Comparison of ENCODE assay signal across 8 mouse cellular contexts in the genomic region with DNA sequence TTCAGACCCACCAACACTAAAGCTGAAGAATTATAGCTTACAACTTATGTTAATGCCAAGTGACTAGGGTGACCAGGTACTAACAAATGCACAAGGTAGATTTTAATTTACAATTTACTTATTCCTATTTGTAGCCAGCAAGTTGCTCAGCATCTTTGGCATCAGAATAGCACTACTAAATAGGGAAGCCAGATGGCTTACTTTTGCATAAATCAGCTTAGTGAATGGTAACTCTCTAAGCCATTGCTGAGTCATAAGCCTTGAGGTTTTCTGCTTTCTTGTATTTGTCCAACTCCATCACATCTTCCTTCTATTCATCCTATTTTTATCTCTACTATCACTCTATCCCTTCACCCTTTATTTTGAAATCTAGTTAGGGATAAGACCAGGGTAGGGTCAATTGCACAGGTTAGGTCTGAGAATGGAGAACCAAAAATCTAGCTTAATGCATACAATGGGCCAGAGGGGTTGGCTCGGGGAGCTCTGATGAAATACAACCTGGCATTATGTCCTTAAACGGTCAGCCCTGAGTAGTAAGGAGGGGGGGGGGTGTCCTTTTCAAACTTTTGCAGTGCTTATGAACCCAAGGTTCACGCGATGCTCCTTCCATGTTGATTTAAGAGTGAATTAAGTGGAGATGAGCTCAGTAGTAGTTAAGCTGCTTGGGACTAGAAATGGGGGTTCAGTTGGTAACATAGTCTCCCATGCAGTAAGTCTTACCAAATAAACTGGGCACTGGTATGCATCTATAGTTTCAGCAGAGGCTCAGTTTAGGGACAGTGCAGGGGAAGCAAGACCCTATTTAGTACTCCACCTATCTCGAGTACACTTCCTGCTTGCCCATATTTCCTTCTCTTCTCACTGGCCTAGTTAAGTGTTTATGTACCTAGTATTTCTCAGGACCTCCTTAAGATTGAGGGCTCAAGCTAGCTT. TPM values are rescaled to one million over a fixed set of nuclear protein-coding genes. Genes with fewer than 3 reads are reported as not detected.
DNase-seq lines count a peak whose midpoint lies in the region; ATAC-seq and TF ChIP-seq lines count a peak whose summit lies in the region.

No protein-coding gene starts in this region.

- peaks cover 13% of the 10 kb centered on the region for H3K79me2 ChIP-seq in CH12.LX (replicated peaks; ENCODE audit: control insufficient read depth, extremely low read depth, insufficient read depth, poor library complexity, severe bottlenecking)

- dilution Hi-C loops in CH12.LX (cut with MboI; ENCODE audit: extremely low pct_ligation_motif_present, extremely low pct_unique_long_range_greater_than_20kb, low sequenced_read_pairs), result no loop called here

- peaks cover 85% of the 10 kb centered on the region for H3K36me3 ChIP-seq in heart, embryonic 15.5 days
- H3K36me3 ChIP-seq in heart, embryonic 10.5 days, result peaks cover 90% of the 10 kb centered on the region
- peaks cover 68 to 82% of the 10 kb centered on the region in 2 experiments for H3K36me3 ChIP-seq in CH12.LX (replicated peaks in 1 of 2; ENCODE audit: control insufficient read depth in 1 of 2, insufficient read depth in 1 of 2, low read length in 1 of 2)
- H3K36me3 ChIP-seq in liver, embryonic 15.5 days (replicated peaks), result peaks cover 96% of the 10 kb centered on the region

- H3K9me3 ChIP-seq in heart, embryonic 15.5 days (replicated peaks), result no peaks in the 10 kb centered on the region
- no peaks in the 10 kb centered on the region for H3K9me3 ChIP-seq in heart, embryonic 10.5 days
- no peaks in the 10 kb centered on the region for H3K9me3 ChIP-seq in CH12.LX (replicated peaks; ENCODE audit: low read length)
- no peaks in the 10 kb centered on the region for H3K9me3 ChIP-seq in liver, embryonic 15.5 days (replicated peaks)

- no peak for DNase-seq in heart, embryonic 10.5 days (ENCODE audit: low spot score)
- DNase-seq in CH12.LX (ENCODE audit: extremely low read depth), result peak; percentile 48
- DNase-seq in brain, embryonic 14.5 days (ENCODE audit: low read depth), result peak; percentile 40
- DNase-seq in adrenal gland, postnatal 25 days, result no peak
- DNase-seq in thymus, postnatal 0 days (ENCODE audit: low spot score), result no peak
- no peak for DNase-seq in left cerebral cortex, adult 11 months (ENCODE audit: low spot score)

- H3K4me1 ChIP-seq in heart, embryonic 15.5 days (replicated peaks), result peaks cover 5% of the 10 kb centered on the region; the same call in 1 of the 2 replicates
- no peaks in the 10 kb centered on the region for H3K4me1 ChIP-seq in heart, embryonic 10.5 days
- peaks cover 0 to 45% of the 10 kb centered on the region in 2 experiments; a peak in 3 of 4 replicates for H3K4me1 ChIP-seq in CH12.LX (ENCODE audit: control insufficient read depth in 1 of 2, insufficient read depth in 2 of 2)
- H3K4me1 ChIP-seq in liver, embryonic 15.5 days (replicated peaks), result no peaks in the 10 kb centered on the region; the same call in 1 of the 2 replicates

- H3K9ac ChIP-seq in heart, embryonic 15.5 days, result no peak overlapping the region
- H3K9ac ChIP-seq in CH12.LX (ENCODE audit: insufficient read depth, low read depth), result no peak overlapping the region
- H3K9ac ChIP-seq in liver, embryonic 15.5 days, result no peak overlapping the region

- 32% methylated on average over 5 of the region's 5 CpGs for WGBS in heart, embryonic 15.5 days
- WGBS in heart, embryonic 10.5 days, result 38% methylated on average over 5 of the region's 5 CpGs
- WGBS in liver, embryonic 15.5 days (ENCODE audit: insufficient replicate concordance), result 21% methylated on average over 5 of the region's 5 CpGs

- no peak overlapping the region for H3K4me2 ChIP-seq in heart, embryonic 15.5 days
- no peak overlapping the region for H3K4me2 ChIP-seq in CH12.LX (ENCODE audit: insufficient read depth, low read depth, poor library complexity, severe bottlenecking)
- no peak overlapping the region for H3K4me2 ChIP-seq in liver, embryonic 15.5 days

- no peaks in the 10 kb centered on the region for H3K27me3 ChIP-seq in heart, embryonic 15.5 days
- H3K27me3 ChIP-seq in heart, embryonic 10.5 days (ENCODE audit: insufficient read depth, poor library complexity, severe bottlenecking), result no peaks in the 10 kb centered on the region
- no peaks in the 10 kb centered on the region for H3K27me3 ChIP-seq in CH12.LX (replicated peaks)
- H3K27me3 ChIP-seq in liver, embryonic 15.5 days, result no peaks in the 10 kb centered on the region

- TF ChIP-seq RAD21 in CH12.LX (IDR thresholded peaks at IDR 0.05; ENCODE audit: low read depth, low read length), result no peak

- in situ Hi-C loops in CH12.LX (cut with MboI; ENCODE audit: low pct_ligation_motif_present, low pct_unique_long_range_greater_than_20kb, low sequenced_read_pairs), result no loop called here

- TF ChIP-seq POLR2A in CH12.LX (IDR thresholded peaks at IDR 0.05; ENCODE audit: low read depth, low read length), result peak; percentile 66
- TF ChIP-seq POLR2A in brain, embryonic 14.5 days (IDR thresholded peaks at IDR 0.05; ENCODE audit: borderline replicate concordance, extremely low read depth, insufficient read depth, insufficient read length, poor library complexity, severe bottlenecking), result no peak

- no peak for TF ChIP-seq EP300 in CH12.LX (IDR thresholded peaks at IDR 0.05; ENCODE audit: low read length)

- no peak overlapping the region for H3K27ac ChIP-seq in heart, embryonic 15.5 days
- H3K27ac ChIP-seq in heart, embryonic 10.5 days, result no peak overlapping the region
- H3K27ac ChIP-seq in CH12.LX (ENCODE audit: insufficient read depth, low read depth), result peak overlapping the region; percentile 60
- H3K27ac ChIP-seq in liver, embryonic 15.5 days (replicated peaks), result 0 out of 2 replicates have a peak overlapping the region, but pooled peaks have one; percentile 2

- no peak for TF ChIP-seq CTCF in CH12.LX (conservative IDR thresholded peaks at IDR 0.05 in 1 of 2, IDR thresholded peaks at IDR 0.05 in 1 of 2; ENCODE audit: low read depth in 2 of 2, low read length in 2 of 2)
- no peak for TF ChIP-seq CTCF in brain, embryonic 14.5 days (IDR thresholded peaks at IDR 0.05; ENCODE audit: borderline replicate concordance, extremely low read depth, insufficient read depth, insufficient read length)

- H3K4me3 ChIP-seq in heart, embryonic 15.5 days, result no peak overlapping the region
- H3K4me3 ChIP-seq in heart, embryonic 10.5 days, result no peak overlapping the region
- H3K4me3 ChIP-seq in CH12.LX (replicated peaks in 1 of 3; ENCODE audit: low read depth in 2 of 3, low read length in 2 of 3, poor library complexity in 1 of 3), result no peak overlapping the region
- H3K4me3 ChIP-seq in liver, embryonic 15.5 days (replicated peaks), result no peak overlapping the region

- ATAC-seq in heart, embryonic 15.5 days (replicated peaks; ENCODE audit: insufficient number of reproducible peaks, insufficient read depth, low FRiP score, low read depth), result peak; percentile 28; the same call in 1 of the 2 replicates
- peak; percentile 32 for ATAC-seq in liver, embryonic 15.5 days (ENCODE audit: insufficient read depth)

TF ChIP-seq in CH12.LX, 34 proteins besides CTCF, POLR2A, EP300 and RAD21 (continues in another document):
- TF ChIP-seq POLR2AphosphoS2 (IDR thresholded peaks at IDR 0.05; ENCODE audit: low read depth, low read length) (peak; percentile 99), ZC3H11A (IDR thresholded peaks at IDR 0.05; ENCODE audit: low read depth, low read length) (no peak)

RNA-seq across cellular contexts. Expression of a gene that starts 8.1 kb away (rescaled TPM):
- polyA plus RNA-seq in heart, embryonic 15.5 days (2015; fragmentation: Nextera tagmentation; extraction: Ambion mirVana), result 247 and 267 TPM in 2 replicates
- polyA plus RNA-seq in heart, embryonic 10.5 days (2016; fragmentation: Nextera tagmentation; extraction: Ambion mirVana), result 353 and 387 TPM in 2 replicates
- total RNA-seq in CH12.LX (2012; rRNA removed), result 166 and 274 TPM in 2 replicates
- total RNA-seq in CH12.LX (2014; rRNA removed), result 218 and 232 TPM in 2 replicates
- polyA plus RNA-seq in CH12.LX (2012; ENCODE audit: insufficient read length, low read depth), result 429 and 456 TPM in 2 replicates
- 274 and 357 TPM in 2 replicates for polyA plus RNA-seq in brain, embryonic 14.5 days (2012; rRNA removed)
- 136 and 143 TPM in 2 replicates for polyA plus RNA-seq in liver, embryonic 15.5 days (2015; fragmentation: Nextera tagmentation; extraction: Ambion mirVana)
- 199 and 214 TPM in 2 replicates for total RNA-seq in adrenal gland, postnatal 25 days (2021)
- polyA plus RNA-seq in thymus, postnatal 0 days (2015; fragmentation: Nextera tagmentation; extraction: Ambion mirVana), result 356 and 359 TPM in 2 replicates

RNA-seq across cellular contexts. Expression of a gene that starts 17.1 kb away (rescaled TPM):
- 27.7 and 32.1 TPM in 2 replicates for polyA plus RNA-seq in heart, embryonic 15.5 days (2015; fragmentation: Nextera tagmentation; extraction: Ambion mirVana)
- 28.6 and 29.2 TPM in 2 replicates for polyA plus RNA-seq in heart, embryonic 10.5 days (2016; fragmentation: Nextera tagmentation; extraction: Ambion mirVana)
- total RNA-seq in CH12.LX (2012; rRNA removed) (6.6 and 6.7 TPM in 2 replicates), CH12.LX (2014; rRNA removed) (6.5 and 7.8 TPM in 2 replicates)
- polyA plus RNA-seq in CH12.LX (2012; ENCODE audit: insufficient read length, low read depth), result 4.7 and 5.2 TPM in 2 replicates
- polyA plus RNA-seq in brain, embryonic 14.5 days (2012; rRNA removed), result 16.5 and 20.8 TPM in 2 replicates
- 27.5 and 29.8 TPM in 2 replicates for polyA plus RNA-seq in liver, embryonic 15.5 days (2015; fragmentation: Nextera tagmentation; extraction: Ambion mirVana)
- 52.5 and 56.9 TPM in 2 replicates for total RNA-seq in adrenal gland, postnatal 25 days (2021)
- 7.0 and 7.3 TPM in 2 replicates for polyA plus RNA-seq in thymus, postnatal 0 days (2015; fragmentation: Nextera tagmentation; extraction: Ambion mirVana)

RNA-seq across cellular contexts. Expression of a gene that starts 40.8 kb away (rescaled TPM):
- polyA plus RNA-seq in heart, embryonic 15.5 days (2015; fragmentation: Nextera tagmentation; extraction: Ambion mirVana), result 123 and 142 TPM in 2 replicates
- polyA plus RNA-seq in heart, embryonic 10.5 days (2016; fragmentation: Nextera tagmentation; extraction: Ambion mirVana), result 130 and 137 TPM in 2 replicates
- total RNA-seq in CH12.LX (2012; rRNA removed), result 105 and 110 TPM in 2 replicates
- 111 and 130 TPM in 2 replicates for total RNA-seq in CH12.LX (2014; rRNA removed)
- polyA plus RNA-seq in CH12.LX (2012; ENCODE audit: insufficient read length, low read depth), result 98.9 and 114 TPM in 2 replicates
- polyA plus RNA-seq in brain, embryonic 14.5 days (2012; rRNA removed), result 18.9 and 21.6 TPM in 2 replicates
- polyA plus RNA-seq in liver, embryonic 15.5 days (2015; fragmentation: Nextera tagmentation; extraction: Ambion mirVana), result 239 and 242 TPM in 2 replicates
- total RNA-seq in adrenal gland, postnatal 25 days (2021), result 117 and 154 TPM in 2 replicates
- 160 and 167 TPM in 2 replicates for polyA plus RNA-seq in thymus, postnatal 0 days (2015; fragmentation: Nextera tagmentation; extraction: Ambion mirVana)

RNA-seq across cellular contexts. Expression of a gene that starts 51.0 kb away (rescaled TPM):
- 43.2 and 46.1 TPM in 2 replicates for polyA plus RNA-seq in heart, embryonic 15.5 days (2015; fragmentation: Nextera tagmentation; extraction: Ambion mirVana)
- 40.5 and 44.7 TPM in 2 replicates for polyA plus RNA-seq in heart, embryonic 10.5 days (2016; fragmentation: Nextera tagmentation; extraction: Ambion mirVana)
- total RNA-seq in CH12.LX (2012; rRNA removed) (1.5 and 2.5 TPM in 2 replicates), CH12.LX (2014; rRNA removed) (0.50 and 0.59 TPM in 2 replicates)
- polyA plus RNA-seq in CH12.LX (2012; ENCODE audit: insufficient read length, low read depth), result 0.90 and 2.2 TPM in 2 replicates
- polyA plus RNA-seq in brain, embryonic 14.5 days (2012; rRNA removed), result 11.0 and 12.2 TPM in 2 replicates
- 66.2 and 67.1 TPM in 2 replicates for polyA plus RNA-seq in liver, embryonic 15.5 days (2015; fragmentation: Nextera tagmentation; extraction: Ambion mirVana)
- total RNA-seq in adrenal gland, postnatal 25 days (2021), result 35.2 and 51.8 TPM in 2 replicates
- polyA plus RNA-seq in thymus, postnatal 0 days (2015; fragmentation: Nextera tagmentation; extraction: Ambion mirVana), result 24.7 and 29.0 TPM in 2 replicates

Comparison
In these comparisons a context has a peak if more than half of its experiments do, and no peak if none do; other contexts are left out.
1. H3K27ac ChIP-seq: peak in CH12.LX (single experiment) and liver, embryonic 15.5 days (single experiment); none in heart, embryonic 15.5 days (single experiment) and heart, embryonic 10.5 days (single experiment).
2. DNase-seq: peak in CH12.LX (single experiment) and brain, embryonic 14.5 days (single experiment); none in heart, embryonic 10.5 days (single experiment), adrenal gland, postnatal 25 days (single experiment), thymus, postnatal 0 days (single experiment) and left cerebral cortex, adult 11 months (single experiment).